Mouse (Mus musculus): Measurements from ENCODE around the gene Vezt. TPM values are rescaled to one million over a fixed set of nuclear protein-coding genes. Genes with fewer than 3 reads are reported as not detected.

Vezt gene
- polyA plus RNA-seq (2016; fragmentation: Nextera tagmentation; extraction: Ambion mirVana): 20.6 and 26.3 TPM in 2 replicates

DNA sequence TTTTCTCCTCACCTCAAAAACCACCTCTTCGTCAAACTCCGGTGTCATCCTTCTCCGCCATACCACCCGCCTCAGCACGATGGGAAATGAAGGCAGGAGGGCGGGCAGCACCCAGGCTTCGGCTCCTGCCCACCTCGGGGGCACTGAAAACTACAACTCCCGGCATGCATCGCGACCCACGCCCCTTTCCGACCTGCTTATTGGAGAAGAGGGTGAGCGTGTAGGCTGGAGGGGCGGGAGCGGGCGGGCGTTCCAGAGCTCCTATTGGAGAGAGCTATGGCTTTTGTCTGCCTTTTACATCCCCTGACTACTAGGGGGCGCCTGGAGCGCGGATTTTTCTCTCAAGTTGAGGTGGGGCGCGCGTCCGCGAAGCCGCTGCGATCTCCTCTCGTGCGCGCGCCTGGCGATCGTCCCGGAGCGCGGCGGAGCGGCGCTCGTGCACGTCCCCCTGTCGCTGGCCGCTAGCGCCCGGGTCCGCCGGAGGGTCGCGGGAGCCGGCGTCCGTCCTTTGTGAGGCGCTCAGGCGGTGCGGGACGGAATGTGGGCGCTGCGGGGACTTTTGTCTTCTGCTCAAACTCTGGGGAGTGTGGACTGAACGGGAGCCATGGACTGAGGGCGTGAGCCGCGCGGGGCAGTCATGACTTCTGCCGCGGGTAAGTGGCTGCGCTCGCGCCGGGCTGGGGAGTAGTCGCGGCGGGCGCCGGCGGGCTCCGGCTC lies at the start of gene Vezt, which contains the start of gene Fgd6:
Gene Vezt (minus strand): TSS at position 160 of the 717 bp plus-strand sequence.
Gene Fgd6 (plus strand): TSS at position 344 of the 717 bp plus-strand sequence.
- peak; percentile 100 for DNase-seq (ENCODE audit: low spot score)
- H3K9me3 ChIP-seq: no peaks in the 10 kb centered on the region
- H3K36me3 ChIP-seq: peaks cover 4% of the 10 kb centered on the region; the same call in 1 of the 2 replicates
- peak within 1 kb of the TSS; percentile 94 for H3K27ac ChIP-seq
- peak within 1 kb of the TSS; percentile 92 for H3K4me3 ChIP-seq
- no peaks in the 10 kb centered on the region for H3K27me3 ChIP-seq (ENCODE audit: insufficient read depth, poor library complexity, severe bottlenecking)
- 1% methylated on average over 70 of the region's 77 CpGs for WGBS
- H3K4me1 ChIP-seq: peaks cover 18% of the 10 kb centered on the region

DNA sequence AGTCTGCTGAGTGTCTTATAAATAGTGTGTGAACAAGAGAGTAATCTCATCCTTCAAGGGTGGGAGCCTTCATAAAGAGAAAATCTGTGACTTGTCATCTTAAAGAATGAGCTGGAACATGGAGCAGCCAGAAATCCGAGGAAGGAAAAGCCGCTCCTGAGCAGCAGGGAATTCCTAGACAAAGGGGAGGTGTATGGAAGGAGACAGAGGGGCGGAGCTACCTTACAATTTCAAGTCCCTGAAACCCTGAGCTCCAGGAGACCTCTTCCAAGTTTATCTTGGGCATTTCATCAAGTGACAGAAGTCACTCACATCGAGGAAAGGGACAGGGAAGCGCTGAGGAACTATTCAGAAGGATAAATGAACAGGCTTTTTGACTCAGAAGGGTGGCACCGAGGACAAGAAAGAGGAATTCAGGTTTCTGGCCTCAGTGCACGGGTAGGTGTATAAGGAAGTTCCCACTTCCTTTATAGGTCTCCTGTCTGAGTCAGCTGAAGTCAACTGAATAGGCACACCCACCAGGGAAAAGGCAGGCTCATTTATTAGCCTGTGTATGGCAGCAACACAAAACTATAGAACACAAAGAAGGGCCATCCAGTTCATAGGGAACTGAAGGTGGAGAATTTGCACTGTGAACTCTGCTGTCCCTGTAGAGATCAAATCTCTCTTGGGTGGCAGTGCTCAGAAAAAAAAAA lies 46.6 kb upstream of the Vezt start:
- WGBS: 43% methylated on average over 7 of the region's 7 CpGs
- no peaks in the 10 kb centered on the region for H3K9me3 ChIP-seq
- peaks cover 10% of the 10 kb centered on the region for H3K4me1 ChIP-seq
- H3K36me3 ChIP-seq: no peaks in the 10 kb centered on the region
- no peak overlapping the region for H3K27ac ChIP-seq
- DNase-seq (ENCODE audit: low spot score): no peak
- no peak overlapping the region for H3K4me3 ChIP-seq
- H3K27me3 ChIP-seq (ENCODE audit: insufficient read depth, poor library complexity, severe bottlenecking): no peaks in the 10 kb centered on the region

DNA sequence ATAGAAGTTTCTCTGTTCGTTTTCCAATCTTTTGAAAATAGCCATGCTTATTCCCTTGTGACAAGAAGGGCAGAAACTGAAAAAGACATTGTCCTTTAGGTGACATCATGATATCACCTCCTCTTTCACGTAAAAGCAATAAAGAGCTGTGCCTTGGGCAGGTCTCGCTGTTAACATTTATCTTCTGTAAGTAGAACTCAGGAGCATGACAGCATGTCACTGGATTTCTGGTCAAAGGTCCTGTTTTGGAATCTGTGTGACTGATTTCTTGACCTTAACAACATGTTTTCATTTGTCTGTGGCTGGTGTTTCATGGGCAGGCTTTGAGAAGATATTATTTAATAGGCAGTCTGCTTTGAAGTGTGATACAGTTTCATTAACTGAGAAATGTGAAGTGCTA lies 45.1 kb upstream of the Vezt start:
- H3K4me3 ChIP-seq: no peak overlapping the region
- H3K36me3 ChIP-seq: no peaks in the 10 kb centered on the region
- H3K27ac ChIP-seq: no peak overlapping the region
- no peaks in the 10 kb centered on the region for H3K9me3 ChIP-seq
- peaks cover 6% of the 10 kb centered on the region for H3K4me1 ChIP-seq
- H3K27me3 ChIP-seq (ENCODE audit: insufficient read depth, poor library complexity, severe bottlenecking): no peaks in the 10 kb centered on the region
- DNase-seq (ENCODE audit: low spot score): no peak
- 63% methylated on average over 3 of the region's 3 CpGs for WGBS

DNA sequence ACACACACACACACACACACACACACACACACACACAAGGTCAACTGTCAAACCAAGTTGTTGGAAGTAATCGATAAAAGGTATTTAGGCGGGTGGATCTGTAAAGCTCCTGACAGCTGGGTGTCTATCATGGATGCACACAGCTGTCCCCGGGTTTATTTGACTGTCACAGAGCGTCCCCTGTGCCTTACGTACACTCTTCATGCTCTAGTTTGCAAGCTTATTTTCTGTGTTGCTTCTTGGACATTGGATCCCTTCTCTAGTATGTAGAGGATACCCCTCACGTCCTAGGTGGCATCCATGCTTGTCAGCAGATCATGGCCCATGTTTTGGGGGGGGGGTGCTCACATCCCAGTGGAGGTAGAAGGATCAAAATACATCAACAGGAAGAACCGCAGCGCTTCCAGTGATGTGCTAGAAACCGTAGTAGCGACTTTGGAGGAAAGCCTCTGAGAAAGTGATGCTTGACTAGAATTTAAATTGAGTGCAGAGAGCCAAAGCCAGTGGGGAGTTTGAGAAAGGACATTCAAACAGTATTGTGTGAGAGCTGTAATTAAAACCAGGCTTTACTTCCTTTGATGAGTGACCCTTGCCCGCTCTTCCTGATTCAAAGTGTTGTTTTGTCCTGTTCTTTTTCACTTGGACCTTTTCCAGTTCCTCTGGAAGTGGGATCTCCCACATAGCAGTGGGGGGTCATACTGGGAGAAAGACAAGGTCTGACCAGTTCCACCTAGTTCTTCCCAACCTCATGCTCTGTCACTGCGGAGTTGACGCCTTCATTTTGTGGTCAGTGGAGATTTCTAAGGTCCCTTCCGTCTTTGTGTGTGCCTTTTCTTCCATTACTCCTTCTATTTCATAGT lies 41.6 kb upstream of the Vezt start:
- H3K36me3 ChIP-seq: peaks cover 6% of the 10 kb centered on the region; the same call in 1 of the 2 replicates
- 84% methylated on average over 14 of the region's 14 CpGs for WGBS
- H3K9me3 ChIP-seq: no peaks in the 10 kb centered on the region
- H3K27me3 ChIP-seq (ENCODE audit: insufficient read depth, poor library complexity, severe bottlenecking): no peaks in the 10 kb centered on the region
- DNase-seq (ENCODE audit: low spot score): no peak
- H3K27ac ChIP-seq: no peak overlapping the region
- H3K4me1 ChIP-seq: peaks cover 17% of the 10 kb centered on the region
- no peak overlapping the region for H3K4me3 ChIP-seq

DNA sequence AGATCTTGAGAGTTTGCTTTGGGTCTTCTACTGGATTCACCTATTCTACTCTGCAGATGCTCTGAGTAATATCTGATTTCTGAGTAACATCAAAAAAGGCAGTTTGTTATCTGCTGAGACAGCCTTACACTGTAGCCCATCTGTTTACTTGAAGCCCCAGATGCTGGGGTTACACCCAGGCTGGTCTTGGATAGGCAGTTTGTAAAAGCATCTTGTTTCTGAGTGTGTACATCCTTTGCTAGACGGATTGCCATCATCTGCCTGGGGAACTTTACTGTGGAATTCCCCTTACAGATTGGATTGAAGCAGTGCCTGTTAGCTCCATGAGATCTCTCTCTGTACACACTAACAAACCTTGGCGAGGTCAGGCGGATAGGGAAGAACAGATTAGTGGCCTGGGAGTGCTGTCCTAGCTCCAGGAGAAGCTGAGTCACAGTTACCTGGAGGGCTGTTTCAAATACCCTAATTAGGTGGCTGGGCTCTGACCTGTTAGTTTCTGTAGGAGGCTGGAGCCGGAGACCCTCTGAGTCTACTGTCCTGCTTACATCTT lies 37.4 kb upstream of the Vezt start:
- peaks cover 6% of the 10 kb centered on the region; the same call in 1 of the 2 replicates for H3K36me3 ChIP-seq
- peak overlapping the region; percentile 65 for H3K27ac ChIP-seq
- WGBS: 64% methylated on average over 4 of the region's 4 CpGs
- no peaks in the 10 kb centered on the region for H3K27me3 ChIP-seq (ENCODE audit: insufficient read depth, poor library complexity, severe bottlenecking)
- H3K4me1 ChIP-seq: peaks cover 27% of the 10 kb centered on the region
- H3K4me3 ChIP-seq: no peak overlapping the region
- no peaks in the 10 kb centered on the region for H3K9me3 ChIP-seq
- no peak for DNase-seq (ENCODE audit: low spot score)

DNA sequence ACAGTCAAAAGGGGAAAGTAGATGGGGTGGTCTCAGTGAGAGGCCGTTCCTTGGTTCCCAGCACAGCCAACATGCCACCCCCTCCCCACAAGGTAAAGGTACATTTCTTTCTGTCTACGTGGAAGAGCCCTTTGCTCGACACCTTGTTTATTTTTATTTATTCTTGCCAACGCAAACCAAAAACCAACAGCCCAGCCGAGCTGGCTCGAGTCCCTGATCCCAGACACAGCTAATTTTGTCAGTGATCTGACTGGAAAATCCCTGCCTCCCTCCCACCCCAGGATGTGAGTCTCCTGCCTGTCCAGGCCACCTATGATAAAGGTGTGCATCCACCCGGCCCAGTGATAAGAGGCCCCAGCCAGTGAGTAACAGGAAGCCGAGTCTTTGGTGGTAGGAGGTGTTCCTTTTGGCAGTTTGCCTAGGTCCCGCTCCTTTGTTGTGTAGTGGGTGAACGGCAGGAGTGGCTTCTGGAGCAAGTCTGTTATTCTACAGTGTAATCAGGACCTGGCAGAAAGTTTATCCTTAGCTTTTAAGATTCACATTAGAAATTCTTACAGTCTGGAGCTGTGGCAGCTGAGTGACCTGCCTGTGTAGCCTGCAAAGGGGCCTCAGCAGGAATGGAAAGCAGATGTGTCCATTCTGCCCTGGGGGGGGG lies 36.8 kb upstream of the Vezt start:
- H3K27ac ChIP-seq: peak overlapping the region; percentile 65
- H3K27me3 ChIP-seq (ENCODE audit: insufficient read depth, poor library complexity, severe bottlenecking): no peaks in the 10 kb centered on the region
- DNase-seq (ENCODE audit: low spot score): peak; percentile 81
- H3K4me1 ChIP-seq: peaks cover 27% of the 10 kb centered on the region
- H3K9me3 ChIP-seq: no peaks in the 10 kb centered on the region
- H3K36me3 ChIP-seq: peaks cover 6% of the 10 kb centered on the region; the same call in 1 of the 2 replicates
- 39% methylated on average over 10 of the region's 10 CpGs for WGBS
- no peak overlapping the region for H3K4me3 ChIP-seq

DNA sequence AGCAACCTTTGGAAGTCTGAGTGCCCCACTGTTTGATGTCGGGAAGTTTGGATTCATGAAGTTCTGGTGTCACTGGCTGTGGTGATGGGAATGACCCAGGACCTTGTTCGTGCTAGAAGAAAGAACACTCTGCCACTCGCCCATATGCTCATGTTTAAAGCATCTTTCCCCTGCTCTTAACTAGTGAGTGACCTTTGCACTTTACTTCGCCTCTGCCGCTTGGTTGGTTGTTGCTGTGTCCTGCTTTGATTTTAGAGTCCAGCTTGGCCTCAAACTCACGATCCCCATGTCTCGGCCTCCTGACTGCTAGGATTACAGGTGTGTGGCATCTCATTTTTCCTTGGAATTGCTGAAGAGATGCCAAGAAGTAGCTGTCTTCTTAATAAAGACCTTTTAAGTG lies 36.0 kb upstream of the Vezt start:
- H3K9me3 ChIP-seq: no peaks in the 10 kb centered on the region
- DNase-seq (ENCODE audit: low spot score): no peak
- WGBS: 80% methylated on average over 7 of the region's 7 CpGs
- peaks cover 31% of the 10 kb centered on the region for H3K4me1 ChIP-seq
- no peak overlapping the region for H3K4me3 ChIP-seq
- H3K27me3 ChIP-seq (ENCODE audit: insufficient read depth, poor library complexity, severe bottlenecking): no peaks in the 10 kb centered on the region
- peaks cover 6% of the 10 kb centered on the region; the same call in 1 of the 2 replicates for H3K36me3 ChIP-seq
- no peak overlapping the region for H3K27ac ChIP-seq

DNA sequence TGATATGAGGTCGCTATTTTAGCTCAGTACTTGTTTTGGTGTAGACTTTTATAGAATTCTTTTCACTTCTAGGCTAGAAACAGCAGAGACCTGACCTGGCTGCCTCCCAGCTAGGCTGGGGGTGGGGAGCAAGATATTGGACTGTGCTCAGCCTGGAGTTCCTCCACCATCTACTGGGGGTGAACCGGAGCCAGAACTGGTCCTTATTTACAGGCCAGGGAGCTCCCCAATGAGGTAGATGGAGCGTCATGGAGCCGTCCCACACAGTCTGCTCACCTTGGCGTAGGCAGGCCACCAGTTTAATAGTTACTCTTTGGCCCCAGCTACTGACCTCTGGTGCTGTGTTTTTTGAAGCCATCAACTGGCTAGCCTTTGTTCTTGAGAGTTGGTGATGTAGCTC lies 33.1 kb upstream of the Vezt start:
- no peak for DNase-seq (ENCODE audit: low spot score)
- Histone ChIP-seq H3K27me3 (ENCODE audit: insufficient read depth, poor library complexity, severe bottlenecking) (no peaks in the 10 kb centered on the region), H3K4me3 (no peak overlapping the region), H3K27ac (peak overlapping the region; percentile 49; the same call in 1 of the 2 replicates), H3K4me1 (peaks cover 31% of the 10 kb centered on the region), H3K9me3 (no peaks in the 10 kb centered on the region), H3K36me3 (no peaks in the 10 kb centered on the region)
- 73% methylated on average over 5 of the region's 5 CpGs for WGBS

DNA sequence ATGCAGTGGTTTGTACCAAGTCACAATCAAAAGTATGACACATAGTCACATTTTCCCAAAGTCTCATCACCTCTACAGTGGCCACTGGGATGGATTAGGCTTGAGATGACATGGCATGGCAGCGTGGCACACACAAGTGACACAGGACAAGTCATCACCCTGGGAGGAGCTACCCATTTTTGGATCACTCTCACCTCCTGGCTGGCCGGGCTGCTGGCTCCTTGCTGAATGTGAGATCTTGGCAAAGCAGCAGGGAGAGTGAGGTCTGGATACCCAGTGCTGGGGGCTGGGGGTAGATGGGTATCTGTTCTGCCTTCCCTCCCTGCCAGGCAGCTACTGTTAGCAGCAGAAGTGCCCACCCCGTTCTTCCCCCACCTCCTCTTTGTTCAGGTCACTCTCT lies 31.3 kb upstream of the Vezt start:
- DNase-seq (ENCODE audit: low spot score): no peak
- Histone ChIP-seq H3K4me1 (peaks cover 24% of the 10 kb centered on the region), H3K27me3 (ENCODE audit: insufficient read depth, poor library complexity, severe bottlenecking) (no peaks in the 10 kb centered on the region), H3K4me3 (no peak overlapping the region), H3K36me3 (no peaks in the 10 kb centered on the region), H3K27ac (no peak overlapping the region), H3K9me3 (no peaks in the 10 kb centered on the region)
- WGBS: 66% methylated on average over 3 of the region's 3 CpGs

DNA sequence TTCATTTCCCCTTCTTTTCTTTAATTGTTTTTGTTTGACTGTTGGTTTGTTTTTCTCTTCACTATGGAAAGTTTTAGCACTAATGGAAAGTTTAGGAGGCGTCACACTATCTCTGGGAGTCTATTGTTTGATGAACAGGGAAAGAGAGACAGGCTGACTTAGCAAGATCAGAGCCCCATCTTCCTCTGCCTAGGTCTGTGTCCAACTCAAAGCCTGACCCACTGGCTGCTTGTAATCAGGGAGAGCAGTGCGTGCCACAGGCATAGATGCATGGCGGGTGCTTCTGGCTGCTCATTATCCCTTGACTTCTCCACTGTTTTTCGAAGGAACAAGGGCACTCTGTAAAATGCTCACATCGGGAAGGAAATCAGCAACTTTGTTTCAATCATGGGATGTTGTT lies 26.7 kb upstream of the Vezt start:
- Histone ChIP-seq H3K36me3 (no peaks in the 10 kb centered on the region), H3K4me3 (no peak overlapping the region), H3K27ac (peak overlapping the region; percentile 62; the same call in 1 of the 2 replicates), H3K27me3 (ENCODE audit: insufficient read depth, poor library complexity, severe bottlenecking) (no peaks in the 10 kb centered on the region), H3K9me3 (no peaks in the 10 kb centered on the region), H3K4me1 (peaks cover 28% of the 10 kb centered on the region)
- WGBS: 55% methylated on average over 5 of the region's 5 CpGs
- no peak for DNase-seq (ENCODE audit: low spot score)

DNA sequence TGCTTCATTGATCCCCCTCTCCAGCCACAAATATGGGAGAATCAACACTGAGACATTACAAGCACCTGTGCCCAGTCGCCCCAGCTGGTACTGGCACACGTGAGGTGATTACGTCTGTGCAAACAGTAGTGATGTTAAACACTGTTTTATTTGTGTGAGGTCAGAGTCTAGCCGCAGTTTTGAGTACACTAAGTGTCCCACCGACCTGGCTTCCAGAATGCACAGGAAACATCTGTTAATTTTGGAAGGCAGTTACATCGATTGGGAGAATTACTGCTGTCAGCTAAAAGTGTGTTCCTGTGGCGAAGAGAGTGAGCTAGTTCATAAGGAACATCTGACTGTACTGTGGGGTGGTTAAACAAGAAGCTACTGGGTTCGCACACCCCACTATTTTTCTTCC lies 24.6 kb upstream of the Vezt start:
- H3K4me3 ChIP-seq: no peak overlapping the region
- no peaks in the 10 kb centered on the region for H3K9me3 ChIP-seq
- peaks cover 26% of the 10 kb centered on the region for H3K4me1 ChIP-seq
- no peak overlapping the region for H3K27ac ChIP-seq
- no peaks in the 10 kb centered on the region for H3K36me3 ChIP-seq
- DNase-seq (ENCODE audit: low spot score): no peak
- no peaks in the 10 kb centered on the region for H3K27me3 ChIP-seq (ENCODE audit: insufficient read depth, poor library complexity, severe bottlenecking)
- 80% methylated on average over 8 of the region's 8 CpGs for WGBS

DNA sequence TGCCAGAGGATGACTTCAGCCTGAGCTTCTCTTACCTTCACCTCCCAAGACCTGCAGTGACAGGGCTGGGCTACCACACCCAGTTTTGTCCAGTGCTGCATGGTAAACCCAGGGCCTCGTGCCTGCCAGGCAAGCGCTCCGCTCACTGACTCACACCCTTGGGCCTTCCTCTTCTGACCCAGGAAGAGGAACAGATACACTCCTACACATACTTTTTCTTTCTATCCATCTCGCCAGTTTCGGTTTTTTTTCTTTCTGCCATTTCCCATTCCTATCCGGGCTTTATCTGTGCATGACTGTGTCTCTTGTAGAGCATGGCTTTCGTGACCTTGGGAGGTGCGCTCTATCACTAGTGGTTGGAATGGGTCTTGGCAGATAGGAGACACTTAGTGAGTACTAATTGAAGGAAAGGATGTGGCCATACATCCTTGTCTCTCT lies 24.0 kb upstream of the Vezt start:
- Histone ChIP-seq H3K4me1 (peaks cover 26% of the 10 kb centered on the region), H3K36me3 (no peaks in the 10 kb centered on the region), H3K9me3 (no peaks in the 10 kb centered on the region), H3K27me3 (ENCODE audit: insufficient read depth, poor library complexity, severe bottlenecking) (no peaks in the 10 kb centered on the region), H3K27ac (no peak overlapping the region; the same call in 1 of the 2 replicates), H3K4me3 (no peak overlapping the region)
- WGBS: 67% methylated on average over 8 of the region's 8 CpGs
- DNase-seq (ENCODE audit: low spot score): no peak

Data from heart, embryonic 10.5 days (tissue).